Comparison of ENCODE assay signal across 9 mouse cellular contexts in genomic region chr3:35323450-35324077, GRCm38 (mm10).
DNase-seq lines count a peak whose midpoint lies in the region; ATAC-seq lines count a peak whose summit lies in the region.
"Had no signal": no experiment of that assay in that cellular context is flagged by ENCODE, and none has a peak within 500 bp of the region (broad histone marks: within the 10 kb centered on the region; RNA-seq: fewer than 3 reads in every experiment).

No protein-coding gene starts in this region.

- H3K4me3 ChIP-seq in intestine, embryonic 14.5 days (ENCODE audit: low read depth, low read length) = no peak overlapping the region
- no peak overlapping the region for H3K4me3 ChIP-seq in intestine, embryonic 16.5 days (ENCODE audit: low read length)
- no peak overlapping the region for H3K4me3 ChIP-seq in forebrain, embryonic 16.5 days (replicated peaks; ENCODE audit: low read length)
- H3K4me3 ChIP-seq in kidney, embryonic 15.5 days (replicated peaks) = no peak overlapping the region
- H3K4me3 ChIP-seq in limb, embryonic 10.5 days = no peak overlapping the region
- H3K4me3 ChIP-seq: limb, embryonic 12.5 days had no signal

- no peaks in the 10 kb centered on the region for H3K36me3 ChIP-seq in intestine, embryonic 14.5 days (ENCODE audit: control insufficient read depth, insufficient read depth, low read length)
- no peaks in the 10 kb centered on the region for H3K36me3 ChIP-seq in intestine, embryonic 16.5 days (ENCODE audit: control insufficient read depth, insufficient read depth, low read length)
- no peaks in the 10 kb centered on the region for H3K36me3 ChIP-seq in forebrain, embryonic 16.5 days (ENCODE audit: control insufficient read depth, insufficient read depth)
- H3K36me3 ChIP-seq in kidney, embryonic 15.5 days = no peaks in the 10 kb centered on the region
- no peaks in the 10 kb centered on the region for H3K36me3 ChIP-seq in limb, embryonic 10.5 days
- H3K36me3 ChIP-seq: limb, embryonic 12.5 days had no signal

- H3K4me2 ChIP-seq in intestine, embryonic 14.5 days (ENCODE audit: low read length) = no peak overlapping the region
- H3K4me2 ChIP-seq in intestine, embryonic 16.5 days (ENCODE audit: low read depth, low read length) = no peak overlapping the region
- H3K4me2 ChIP-seq in forebrain, embryonic 16.5 days (ENCODE audit: low read length) = peak overlapping the region; percentile 38
- H3K4me2 ChIP-seq in kidney, embryonic 15.5 days = peak overlapping the region; percentile 20
- H3K4me2 ChIP-seq: limb, embryonic 12.5 days had no signal

- H3K4me1 ChIP-seq in intestine, embryonic 14.5 days (replicated peaks; ENCODE audit: control insufficient read depth, insufficient read depth, low read length) = no peaks in the 10 kb centered on the region
- H3K4me1 ChIP-seq in intestine, embryonic 16.5 days (ENCODE audit: control insufficient read depth, insufficient read depth, low read length) = no peaks in the 10 kb centered on the region
- H3K4me1 ChIP-seq in forebrain, embryonic 16.5 days (replicated peaks; ENCODE audit: control insufficient read depth, insufficient read depth, low read length) = peaks cover 18% of the 10 kb centered on the region
- peaks cover 19% of the 10 kb centered on the region for H3K4me1 ChIP-seq in kidney, embryonic 15.5 days
- H3K4me1 ChIP-seq in limb, embryonic 10.5 days = peaks cover 37% of the 10 kb centered on the region

- H3K9me3 ChIP-seq in intestine, embryonic 14.5 days (ENCODE audit: control insufficient read depth, low read length) = no peaks in the 10 kb centered on the region
- H3K9me3 ChIP-seq in intestine, embryonic 16.5 days (ENCODE audit: control insufficient read depth, low read length) = no peaks in the 10 kb centered on the region
- no peaks in the 10 kb centered on the region for H3K9me3 ChIP-seq in forebrain, embryonic 16.5 days (ENCODE audit: control insufficient read depth, low read length)
- H3K9me3 ChIP-seq in kidney, embryonic 15.5 days (replicated peaks) = no peaks in the 10 kb centered on the region
- no peaks in the 10 kb centered on the region for H3K9me3 ChIP-seq in limb, embryonic 10.5 days (replicated peaks)
- H3K9me3 ChIP-seq: limb, embryonic 12.5 days had no signal

- WGBS in intestine, embryonic 14.5 days = 69% methylated on average over 11 of the region's 11 CpGs
- WGBS in intestine, embryonic 16.5 days = 66% methylated on average over 11 of the region's 11 CpGs
- WGBS in forebrain, embryonic 16.5 days = 45% methylated on average over 11 of the region's 11 CpGs
- 55% methylated on average over 11 of the region's 11 CpGs for WGBS in kidney, embryonic 15.5 days
- 70% methylated on average over 11 of the region's 11 CpGs for WGBS in limb, embryonic 10.5 days

- no peak for ATAC-seq in intestine, embryonic 14.5 days (replicated peaks; ENCODE audit: low FRiP score, low TSS enrichment, low read depth)
- no peak for ATAC-seq in intestine, embryonic 16.5 days
- peak; percentile 58; the same call in 1 of the 2 replicates for ATAC-seq in forebrain, embryonic 16.5 days
- no peak for ATAC-seq in kidney, embryonic 15.5 days (replicated peaks; ENCODE audit: low FRiP score)

- H3K27ac ChIP-seq in intestine, embryonic 14.5 days (ENCODE audit: low read depth) = no peak overlapping the region
- H3K27ac ChIP-seq in intestine, embryonic 16.5 days (ENCODE audit: low read length) = no peak overlapping the region
- H3K27ac ChIP-seq in forebrain, embryonic 16.5 days (ENCODE audit: low read length) = peak overlapping the region; percentile 68
- H3K27ac ChIP-seq in kidney, embryonic 15.5 days = no peak overlapping the region
- no peak overlapping the region for H3K27ac ChIP-seq in limb, embryonic 10.5 days
- H3K27ac ChIP-seq: limb, embryonic 12.5 days had no signal

- peak; percentile 68 for DNase-seq in intestine, embryonic 14.5 days (ENCODE audit: low spot score)
- peak; percentile 45 to 60 for DNase-seq in adrenal gland, postnatal 36 days
- peak; percentile 63 for DNase-seq in limb, embryonic 10.5 days (ENCODE audit: low spot score)
- DNase-seq in retina, embryonic 14.5 days (ENCODE audit: low spot score) = peak; percentile 87
- no peak for DNase-seq in spleen, adult 18-20 months

- no peaks in the 10 kb centered on the region for H3K27me3 ChIP-seq in intestine, embryonic 14.5 days (replicated peaks; ENCODE audit: control insufficient read depth, insufficient read depth, low read length)
- no peaks in the 10 kb centered on the region for H3K27me3 ChIP-seq in intestine, embryonic 16.5 days (replicated peaks; ENCODE audit: control insufficient read depth, insufficient read depth, low read length)
- H3K27me3 ChIP-seq in forebrain, embryonic 16.5 days (replicated peaks; ENCODE audit: control insufficient read depth, insufficient read depth, low read length) = no peaks in the 10 kb centered on the region
- peaks cover 3% of the 10 kb centered on the region; the same call in 1 of the 2 replicates for H3K27me3 ChIP-seq in kidney, embryonic 15.5 days
- no peaks in the 10 kb centered on the region for H3K27me3 ChIP-seq in limb, embryonic 10.5 days (ENCODE audit: low read depth, poor library complexity, severe bottlenecking)
- H3K27me3 ChIP-seq: limb, embryonic 12.5 days had no signal

- H3K9ac ChIP-seq in intestine, embryonic 14.5 days (ENCODE audit: low read length) = no peak overlapping the region
- H3K9ac ChIP-seq in intestine, embryonic 16.5 days (ENCODE audit: low read depth, low read length) = no peak overlapping the region
- no peak overlapping the region for H3K9ac ChIP-seq in forebrain, embryonic 16.5 days (replicated peaks; ENCODE audit: low read depth, low read length)
- H3K9ac ChIP-seq in kidney, embryonic 15.5 days = no peak overlapping the region
- H3K9ac ChIP-seq: limb, embryonic 12.5 days had no signal

Comparison
In these comparisons a context has a peak if more than half of its experiments do, and no peak if none do; other contexts are left out.
1. DNase-seq: peak in intestine, embryonic 14.5 days (single experiment), adrenal gland, postnatal 36 days (2 of 2), limb, embryonic 10.5 days (single experiment) and retina, embryonic 14.5 days (single experiment); none in spleen, adult 18-20 months (0 of 2).
2. H3K4me2 ChIP-seq: peak in forebrain, embryonic 16.5 days (single experiment) and kidney, embryonic 15.5 days (single experiment); none in intestine, embryonic 14.5 days (single experiment) and intestine, embryonic 16.5 days (single experiment).